Mouse (Mus musculus) activated CD4-positive, CD25-positive, alpha-beta regulatory T cell, adult 4 months (primary cell): ENCODE results near the gene Ehf. TPM values are rescaled to one million over a fixed set of nuclear protein-coding genes. Genes with fewer than 3 reads are reported as not detected.

ENCODE experiments used
- ATAC-seq: one replicate; pipeline ENCODE4 v1.8.0; 2017
- polyA plus RNA-seq, 2 experiments: library from polyadenylated mRNA; unstranded; fragments of 100-300 nt; shearing (Covaris generic); gene quantifications; one replicate each; pipeline ENCODE4 v1.2.1; 2017

The Ehf gene
- polyA plus RNA-seq, 2 experiments from 2014 or later, result not detected

DNA sequence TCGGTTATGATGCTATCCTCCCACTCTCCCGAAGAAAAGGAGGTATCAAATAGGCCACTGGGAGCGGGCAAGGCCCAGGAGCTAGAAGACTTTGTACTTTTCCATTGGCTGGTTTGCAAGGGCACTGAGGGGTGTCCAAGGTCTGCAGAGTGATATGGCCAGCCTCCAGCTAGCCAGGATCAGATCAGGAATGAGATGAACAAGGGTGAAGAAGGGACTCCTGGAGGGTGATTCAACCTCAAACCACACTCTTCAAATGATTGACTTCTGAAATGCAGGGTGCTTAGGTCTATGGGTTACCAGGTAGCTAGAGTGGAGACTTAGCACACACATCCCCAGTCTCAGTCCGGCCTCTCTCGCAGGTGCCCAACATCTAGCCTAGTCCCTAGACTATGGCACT, 9.3 kb downstream of the Ehf start:
- ATAC-seq, result no peak

DNA sequence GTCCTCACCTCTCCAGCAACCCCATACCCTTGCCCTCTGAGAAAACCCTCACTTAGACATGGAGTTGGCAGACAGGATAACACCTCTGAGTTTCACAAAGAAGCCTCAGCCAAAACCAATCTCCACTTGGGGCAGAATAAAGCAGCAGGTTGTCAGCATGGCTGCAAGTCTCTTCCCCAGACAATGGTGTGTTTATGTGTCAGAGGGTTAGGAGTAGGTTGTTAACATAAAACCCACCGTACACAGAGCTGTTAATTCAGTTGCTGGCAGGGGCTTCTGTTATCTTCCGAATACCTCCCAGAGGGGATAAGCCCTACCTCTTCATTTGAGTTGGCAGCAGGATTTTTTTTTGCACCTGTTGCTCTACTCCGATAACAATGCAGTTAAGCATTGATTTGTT, 9.9 kb downstream of the Ehf start:
- no peak for ATAC-seq

DNA sequence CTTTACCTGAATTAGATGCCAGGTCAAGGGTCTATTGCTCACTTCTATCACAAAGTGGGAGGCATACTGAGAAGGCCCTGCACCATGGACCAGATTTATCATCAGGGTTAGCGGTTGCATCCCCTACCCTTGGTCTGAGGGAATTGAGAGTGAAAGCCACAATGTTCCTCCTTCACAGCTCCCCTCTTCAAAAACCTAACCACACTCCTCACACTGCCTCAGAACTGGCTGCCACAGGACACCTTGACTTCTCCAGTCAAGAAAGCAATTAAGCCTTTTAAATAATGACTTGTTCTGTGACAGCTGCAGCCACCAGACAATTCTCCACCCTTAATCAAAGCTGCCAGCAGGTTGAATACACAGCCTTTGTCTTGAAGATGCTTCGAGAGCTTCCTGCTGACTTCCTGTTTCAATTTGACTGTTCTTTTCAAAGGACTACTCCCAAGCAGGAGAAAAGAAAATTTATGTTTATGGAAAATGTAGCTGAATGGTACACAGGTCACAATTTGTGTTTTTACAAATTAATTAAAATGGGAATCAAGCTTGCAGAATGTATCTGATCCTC, 12.3 kb downstream of the Ehf start:
- ATAC-seq, result no peak

DNA sequence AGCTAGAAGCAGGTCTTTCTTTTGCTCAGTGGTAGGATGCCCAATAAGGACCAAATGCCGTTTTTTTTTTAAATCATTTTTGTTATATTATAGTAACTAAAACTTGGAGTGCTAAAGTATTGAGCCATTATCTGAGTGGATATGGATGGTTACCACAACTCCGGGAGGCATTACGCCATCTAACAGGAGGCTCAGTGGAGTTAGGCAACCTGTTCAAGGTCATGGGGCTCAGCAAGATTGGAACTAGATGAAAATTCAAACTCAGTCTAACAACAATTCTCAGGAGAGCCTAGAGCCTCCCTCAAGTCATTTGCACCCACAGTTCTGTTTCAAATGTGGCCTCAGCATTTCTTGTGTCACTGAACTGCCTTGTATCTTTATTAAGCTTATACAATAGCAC, 12.9 kb downstream of the Ehf start:
- no peak for ATAC-seq

DNA sequence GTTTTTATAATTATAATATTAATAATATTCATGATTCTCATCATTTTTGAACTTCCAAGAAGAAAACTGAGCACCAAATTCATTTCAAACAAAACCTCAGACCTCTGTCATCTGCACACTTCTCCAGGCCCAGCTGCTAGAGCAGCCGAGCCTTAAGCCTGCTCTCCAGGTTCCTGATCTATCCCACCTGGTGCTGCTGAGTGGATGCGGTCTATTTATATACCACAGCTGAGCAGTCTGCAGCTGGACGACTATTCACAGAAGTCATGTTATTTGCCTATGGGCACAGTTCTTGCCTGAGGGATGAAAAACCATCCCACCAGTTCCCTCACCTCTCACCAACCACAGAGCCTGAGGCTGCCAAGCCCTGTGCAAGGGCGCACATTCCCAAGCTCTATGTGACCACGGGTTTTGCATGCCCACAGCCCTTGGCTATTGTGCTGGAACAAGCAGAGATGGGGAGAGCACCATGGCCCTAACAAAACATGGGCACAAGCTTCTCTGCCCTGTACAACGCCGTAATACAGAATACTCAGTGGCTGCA, 13.6 kb downstream of the Ehf start:
- ATAC-seq, result no peak

DNA sequence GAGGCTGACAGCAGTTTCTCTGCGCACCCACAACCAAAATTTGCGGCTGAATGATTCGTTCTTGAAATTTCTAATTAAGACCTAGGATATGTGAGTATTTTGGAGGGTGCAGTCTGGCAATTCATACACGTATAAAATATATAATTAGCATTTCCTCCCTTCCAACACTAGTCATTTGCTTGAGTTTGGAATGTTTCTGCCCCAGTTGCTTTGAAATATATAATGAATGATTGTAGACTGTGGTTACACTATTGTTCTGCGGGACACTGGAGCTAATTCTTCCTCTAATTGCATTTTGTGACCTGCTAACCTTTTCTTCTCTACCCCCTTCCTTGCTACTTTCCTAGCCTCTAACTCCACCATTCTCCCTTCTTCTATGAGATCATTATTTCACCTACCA, 15.4 kb downstream of the Ehf start:
- ATAC-seq, result no peak

DNA sequence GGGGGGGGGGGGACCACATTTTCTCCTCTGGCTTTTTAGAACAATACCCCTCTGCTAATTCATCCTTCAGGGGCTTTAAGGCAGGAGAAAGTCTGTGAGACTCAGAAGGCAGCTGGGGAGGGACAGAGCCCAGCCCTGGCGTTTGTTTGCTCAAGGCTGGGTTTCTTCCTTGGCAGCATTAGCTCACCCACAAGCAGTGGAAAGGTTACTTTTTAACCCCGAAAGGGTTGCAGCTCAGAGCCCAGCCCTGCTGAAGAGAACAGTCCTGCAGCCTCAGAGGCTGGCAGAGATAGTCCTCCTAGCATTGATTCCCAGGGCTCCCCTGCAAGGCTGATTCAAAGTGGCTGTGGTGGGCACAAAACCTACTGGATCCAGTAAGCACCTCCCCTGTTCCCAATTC, 17.5 kb downstream of the Ehf start:
- no peak for ATAC-seq

DNA sequence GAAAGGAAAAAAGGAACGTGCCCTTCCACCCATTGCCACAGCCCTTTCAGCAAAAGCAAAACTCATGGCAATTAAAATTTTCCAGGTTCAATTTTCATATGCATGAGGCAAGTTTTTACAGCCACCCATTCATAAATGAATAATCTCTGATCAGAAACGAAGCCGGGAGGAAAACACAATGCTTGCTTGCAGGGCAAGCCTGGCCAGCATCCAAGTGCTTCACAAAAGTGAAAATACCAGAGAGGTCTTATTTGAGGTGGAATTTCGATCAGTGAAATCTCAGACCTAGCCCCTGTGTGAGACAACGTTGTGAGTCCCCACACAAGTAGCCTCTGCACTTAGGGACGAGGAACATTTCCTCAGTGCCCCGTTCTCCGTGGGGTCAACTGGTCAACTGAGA, 19.3 kb downstream of the Ehf start:
- no peak for ATAC-seq

DNA sequence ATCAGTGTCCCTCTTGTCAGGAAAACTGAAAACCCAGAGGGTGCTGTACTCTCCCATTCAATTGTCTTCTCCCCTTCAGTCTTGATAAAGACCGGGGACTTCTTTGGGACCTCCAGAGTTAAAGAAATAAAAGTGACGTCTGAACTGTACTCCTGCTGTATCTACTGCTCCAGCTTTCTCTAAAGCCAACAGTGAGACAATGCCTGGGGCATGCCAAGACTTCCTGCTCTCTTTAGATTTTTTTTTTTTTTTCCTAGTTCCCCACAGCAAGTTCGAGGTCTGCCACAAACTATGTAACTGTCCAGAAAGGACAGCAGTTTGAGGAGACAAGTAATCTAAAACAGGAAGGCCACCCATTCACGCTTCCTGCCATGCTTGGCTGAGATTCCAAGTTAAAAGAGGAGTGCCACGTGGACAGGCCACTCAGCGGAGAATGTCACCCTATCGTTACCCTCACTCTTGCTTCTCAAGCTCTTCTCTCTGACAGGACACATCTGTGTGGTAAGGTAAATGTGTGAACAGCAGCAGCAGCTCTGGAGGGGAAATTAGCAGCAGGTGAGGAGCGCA, 20.8 kb downstream of the Ehf start:
- no peak for ATAC-seq

DNA sequence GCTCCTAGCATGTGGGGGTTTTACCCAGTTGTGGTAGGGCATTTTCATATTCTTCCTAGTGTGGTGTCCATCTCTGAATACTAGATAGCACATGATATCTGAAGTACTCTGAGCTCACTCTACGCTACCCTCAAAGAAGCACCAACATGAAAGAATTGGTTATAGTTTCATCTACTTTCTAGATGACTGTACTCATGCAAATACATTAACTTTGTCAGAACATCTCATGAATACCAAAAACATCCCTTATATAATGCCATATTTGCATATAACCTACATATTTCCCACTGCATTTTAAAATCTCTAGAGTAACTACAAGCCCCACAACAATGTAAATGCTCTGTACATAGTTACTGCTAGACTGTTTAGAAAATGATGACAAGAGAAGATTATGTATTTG, 23.2 kb downstream of the Ehf start:
- no peak for ATAC-seq

DNA sequence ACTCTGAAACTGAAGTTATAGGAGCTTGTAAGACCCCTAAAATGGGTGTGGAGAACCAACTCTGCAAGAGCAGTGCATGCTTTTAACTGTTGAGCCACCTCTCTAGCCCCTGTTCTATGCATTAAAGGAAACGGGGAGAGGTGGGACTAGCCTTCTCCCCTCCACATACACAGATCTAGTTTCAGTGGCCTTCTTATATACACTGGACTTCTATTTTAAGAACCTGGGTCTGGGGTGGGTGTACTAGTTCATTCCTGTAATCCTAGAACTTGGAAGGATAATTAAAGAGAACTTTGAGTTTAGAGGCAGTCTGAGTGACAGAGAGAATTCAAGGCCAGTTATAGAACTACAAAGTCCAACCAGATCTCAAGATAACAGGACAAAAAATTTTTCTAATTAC, 24.6 kb downstream of the Ehf start:
- no peak for ATAC-seq

DNA sequence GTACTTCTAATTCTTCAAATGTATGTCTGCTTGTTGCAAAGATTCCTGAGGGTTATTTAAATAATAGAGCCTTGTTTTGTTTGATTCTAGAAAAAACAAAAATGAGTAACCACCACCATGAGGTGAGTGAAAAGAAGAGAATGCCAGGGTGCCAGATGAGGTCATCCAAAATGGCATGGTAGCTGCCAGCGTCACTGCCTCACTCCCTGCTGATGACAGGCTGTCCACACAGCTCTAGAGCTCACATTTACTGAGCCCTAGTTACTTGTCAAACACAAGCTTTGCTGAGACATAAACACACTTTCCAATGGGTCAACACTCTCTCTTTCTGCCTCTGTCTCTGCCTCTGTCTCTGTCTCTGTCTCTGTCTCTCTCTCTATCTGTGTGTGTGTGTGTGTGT, 25.3 kb downstream of the Ehf start:
- ATAC-seq, result no peak

DNA sequence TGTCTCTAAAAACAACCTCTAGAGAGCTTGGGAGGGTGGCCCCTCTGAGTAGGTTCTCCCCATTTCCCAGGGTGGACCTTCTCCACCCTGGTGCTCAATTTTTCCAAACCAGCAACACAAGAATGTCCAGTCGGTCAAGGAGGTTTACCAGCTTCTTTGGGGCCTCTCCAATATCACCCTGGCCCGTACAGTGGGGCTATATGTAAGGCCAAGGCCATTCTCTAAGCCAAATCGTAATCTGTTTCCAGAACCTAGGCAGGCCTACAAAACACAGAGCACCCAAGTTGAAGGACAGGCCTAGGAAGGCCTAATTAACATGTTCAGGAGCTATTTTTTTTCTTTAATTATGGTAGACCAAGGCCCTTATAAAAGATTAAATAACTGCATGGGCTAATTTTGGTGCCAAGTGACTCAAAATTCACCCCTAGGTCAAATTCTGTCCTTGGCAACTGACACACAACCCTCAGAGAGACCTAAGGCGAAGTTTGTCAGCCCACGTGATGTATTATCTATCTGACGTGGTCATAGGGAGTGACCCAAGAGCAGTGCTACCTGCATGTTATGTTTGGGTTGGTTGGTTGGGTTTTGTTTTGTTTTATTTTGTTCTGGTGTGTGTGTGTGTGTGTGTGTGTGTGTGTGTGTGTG, 27.6 kb downstream of the Ehf start:
- no peak for ATAC-seq

DNA sequence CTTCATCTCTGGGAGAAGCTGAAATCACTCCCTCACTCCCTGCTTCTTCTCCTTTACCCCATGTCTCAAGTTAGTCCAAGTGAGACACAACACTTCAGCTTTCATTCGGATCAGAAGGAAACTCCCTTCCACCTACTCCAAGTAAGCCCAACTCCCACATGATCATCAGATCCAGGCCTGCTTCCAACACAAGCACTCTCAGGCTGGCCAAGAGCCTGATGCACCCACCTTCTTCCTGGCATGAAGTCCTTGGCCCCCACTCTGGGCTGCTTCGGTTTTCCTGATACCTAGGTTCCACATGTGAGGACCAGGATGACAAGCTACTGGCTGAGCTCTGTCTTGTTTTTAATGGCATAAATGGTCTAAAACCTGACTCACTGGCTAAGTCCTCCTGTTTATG, 28.3 kb downstream of the Ehf start:
- ATAC-seq, result no peak

DNA sequence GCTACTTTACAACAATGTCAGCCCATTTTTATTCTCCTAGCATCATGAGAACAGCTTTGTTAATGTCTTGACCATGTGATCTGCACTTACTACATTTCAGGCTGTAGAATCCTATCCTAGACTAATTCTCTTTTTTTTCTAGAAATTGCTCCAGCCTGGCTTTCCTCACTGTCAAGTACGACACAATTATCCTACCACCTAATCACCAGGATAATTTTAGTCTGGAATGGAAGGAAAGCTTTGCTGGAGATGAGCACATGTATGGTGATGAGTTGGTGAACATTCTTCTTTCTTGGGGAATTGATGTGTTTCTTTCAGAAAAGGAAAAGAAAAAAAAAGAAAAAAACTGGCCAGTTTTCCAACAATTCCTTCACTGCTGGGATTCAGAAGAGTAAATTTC, 28.8 kb downstream of the Ehf start:
- no peak for ATAC-seq

DNA sequence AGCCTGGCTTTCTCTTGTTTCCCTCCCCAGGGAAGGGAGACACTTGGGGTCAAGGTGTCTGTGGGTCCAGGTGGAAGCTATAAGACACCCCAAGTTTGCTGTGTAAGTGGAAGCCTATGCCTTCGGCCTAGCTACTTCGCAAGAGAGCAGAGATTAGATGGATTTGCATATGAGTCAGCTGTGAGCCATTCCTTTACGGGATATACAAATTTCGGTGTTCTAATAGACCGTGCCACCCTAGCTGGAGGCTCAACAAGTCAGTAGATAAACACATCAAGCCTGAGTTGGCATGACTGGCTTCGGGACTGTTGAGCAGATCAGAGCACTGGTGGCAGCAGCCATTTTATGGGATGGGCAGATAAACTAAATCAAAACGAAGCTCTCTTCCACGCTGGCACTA, 31.6 kb downstream of the Ehf start:
- ATAC-seq, result no peak

DNA sequence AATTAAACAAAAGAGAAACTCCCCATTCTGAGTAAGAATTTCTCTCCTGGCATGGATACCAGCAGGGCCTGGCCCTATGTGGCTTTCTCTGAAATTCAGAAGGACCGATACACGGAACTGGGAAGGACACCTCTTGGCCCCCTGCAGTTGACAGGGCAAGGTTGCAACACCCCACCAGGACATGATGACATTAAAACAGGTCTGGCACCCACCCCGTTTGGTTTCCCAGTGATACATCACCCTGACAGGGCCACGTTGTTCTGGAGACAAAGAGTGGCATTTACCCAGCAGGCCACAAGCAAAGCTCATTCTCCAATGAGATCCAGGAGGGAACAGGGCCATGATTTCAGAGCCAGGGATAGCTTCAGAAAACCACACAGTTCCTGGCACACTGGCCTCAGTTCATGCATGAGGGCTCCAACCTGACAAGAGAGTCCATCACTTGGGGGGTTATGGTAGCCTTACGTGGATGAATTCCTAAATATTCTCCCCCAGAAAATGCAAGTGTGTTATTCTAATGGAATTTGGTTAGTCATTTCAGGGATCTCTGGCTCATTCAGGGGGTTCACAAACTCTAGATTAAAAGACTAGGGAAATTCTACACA, 32.4 kb downstream of the Ehf start:
- ATAC-seq, result no peak

DNA sequence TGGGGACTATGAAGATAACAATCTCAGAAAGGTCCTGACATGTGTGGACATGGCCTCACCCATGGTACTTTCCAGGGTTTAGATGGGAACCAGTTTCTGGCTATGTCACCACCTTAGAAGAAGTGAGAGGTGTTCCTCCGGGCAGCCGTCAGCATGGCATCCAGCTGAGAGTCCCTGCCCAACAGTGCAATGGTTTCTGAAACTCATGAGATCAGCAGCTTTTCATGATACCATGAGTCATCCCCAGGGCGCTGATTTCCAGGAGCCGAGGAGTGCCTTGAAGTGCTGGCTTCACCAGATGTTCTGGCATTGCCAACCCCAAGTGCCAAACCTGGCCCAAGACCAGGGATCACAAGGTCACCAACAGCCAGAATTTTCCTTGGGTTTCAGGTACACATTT, 64.0 kb downstream of the Ehf start:
- no peak for ATAC-seq

DNA sequence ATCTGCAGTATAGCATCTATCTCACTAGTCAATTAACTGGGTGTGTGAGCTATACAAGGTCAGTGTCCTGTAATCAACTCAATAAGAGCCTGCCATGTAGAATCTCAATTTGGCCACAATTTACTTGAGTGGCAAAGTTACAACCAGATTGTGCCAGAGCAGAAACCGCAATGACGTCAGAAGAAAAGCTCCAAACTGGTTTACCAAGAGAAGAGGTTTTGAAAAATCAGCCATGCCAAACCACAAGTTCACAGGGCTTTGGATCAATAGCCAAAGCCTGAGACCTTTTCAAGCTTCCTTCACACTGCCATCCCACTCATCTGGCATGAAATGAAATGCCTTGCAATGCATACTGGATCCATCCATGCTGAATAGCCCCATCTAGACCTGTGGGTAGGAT, 76.3 kb downstream of the Ehf start:
- no peak for ATAC-seq

DNA sequence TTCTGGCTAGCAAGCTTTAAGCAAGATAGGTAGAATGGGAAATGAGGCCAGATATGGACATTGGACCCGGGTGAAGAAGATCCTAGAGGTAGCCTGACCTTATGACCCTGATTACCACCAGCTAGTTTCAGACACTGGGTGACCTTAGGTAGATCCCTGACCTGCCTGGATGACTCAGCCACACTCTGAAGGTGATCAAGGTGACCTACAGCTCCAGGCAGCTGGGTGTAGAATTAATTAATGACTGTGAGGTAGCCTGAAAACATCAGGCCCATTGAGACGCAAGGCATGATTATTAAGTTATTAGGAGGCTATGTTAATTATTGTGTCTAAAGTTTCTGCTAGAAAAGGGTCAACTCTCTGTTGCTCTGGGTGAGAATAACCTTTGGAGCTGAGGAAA, 82.2 kb downstream of the Ehf start:
- no peak for ATAC-seq

DNA sequence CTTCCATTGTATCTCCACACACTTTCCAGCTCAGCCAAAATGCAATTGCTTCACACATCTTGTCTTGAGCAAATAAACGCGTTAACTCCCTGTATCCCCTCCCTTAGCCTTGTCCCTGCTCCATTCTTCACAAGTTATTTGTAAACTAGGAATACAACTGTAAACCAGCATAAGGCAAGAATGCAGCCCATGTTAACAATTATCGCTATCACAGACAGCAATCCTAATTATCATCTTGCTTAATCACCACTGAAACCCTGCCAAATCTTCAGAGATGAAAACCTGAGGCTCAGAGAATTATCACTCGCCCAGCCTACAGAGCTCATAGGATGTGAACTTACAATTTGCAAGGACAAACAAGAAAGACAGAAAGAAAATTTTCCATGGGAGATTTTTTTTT, 84.8 kb downstream of the Ehf start:
- no peak for ATAC-seq

DNA sequence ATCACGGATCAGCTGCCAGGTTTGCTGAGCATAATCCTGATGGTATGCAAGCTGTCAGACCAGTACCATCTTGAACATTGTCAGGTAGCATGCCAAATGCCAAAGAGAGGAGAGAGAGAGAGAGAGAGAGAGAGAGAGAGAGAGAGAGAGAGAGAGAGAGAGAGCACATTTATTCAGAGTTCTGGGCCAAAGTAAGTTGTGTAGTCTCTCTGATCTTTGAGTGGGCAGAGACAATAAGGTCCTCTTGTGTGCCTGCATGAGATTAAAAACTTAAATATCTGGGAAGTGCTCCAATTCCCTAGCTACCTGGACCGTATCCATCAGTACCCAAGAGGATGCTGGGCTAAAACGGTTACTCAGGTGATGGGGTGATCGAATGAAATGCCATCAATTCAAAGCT, 87.3 kb downstream of the Ehf start:
- no peak for ATAC-seq

DNA sequence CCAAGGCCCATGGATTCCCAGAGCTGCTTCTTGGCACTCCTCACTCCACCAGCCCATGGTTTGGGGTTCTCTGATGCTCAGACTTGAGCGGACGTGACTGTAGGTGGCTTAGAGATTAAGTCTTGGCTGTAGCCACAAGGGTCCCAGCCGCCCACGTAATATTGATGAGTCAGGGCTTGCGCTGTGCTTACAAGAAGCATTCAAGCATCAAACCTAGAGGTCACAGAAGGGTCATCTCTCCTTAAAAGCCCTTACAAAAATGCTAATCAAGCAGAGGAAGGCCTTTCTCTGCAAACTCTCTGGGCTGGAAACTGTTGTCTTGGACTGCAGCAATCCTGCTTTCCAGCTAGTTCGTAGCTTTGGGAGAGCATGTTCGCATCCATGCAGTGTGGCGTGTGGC, 88.2 kb downstream of the Ehf start:
- no peak for ATAC-seq

DNA sequence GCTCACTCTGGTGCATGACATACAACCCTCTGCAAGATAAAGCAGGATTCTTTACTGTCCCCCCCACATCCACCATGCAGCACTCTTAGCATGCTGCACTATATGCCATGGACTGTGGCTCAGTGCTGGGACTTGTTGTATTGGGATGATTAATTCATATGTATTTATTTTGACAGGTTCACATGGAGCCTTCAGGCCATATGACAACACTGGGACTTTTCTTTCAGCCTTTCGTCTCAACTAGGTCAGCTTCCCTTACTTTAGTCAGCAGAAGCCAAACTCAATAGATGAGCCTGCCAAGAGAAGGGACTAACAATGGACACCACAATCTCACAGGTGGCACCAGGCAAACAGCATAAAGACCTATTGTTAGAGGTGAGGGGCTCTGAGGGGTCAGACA, 89.5 kb downstream of the Ehf start:
- ATAC-seq, result no peak
